Comparison of ENCODE assay signal across 8 mouse cellular contexts in the genomic region with DNA sequence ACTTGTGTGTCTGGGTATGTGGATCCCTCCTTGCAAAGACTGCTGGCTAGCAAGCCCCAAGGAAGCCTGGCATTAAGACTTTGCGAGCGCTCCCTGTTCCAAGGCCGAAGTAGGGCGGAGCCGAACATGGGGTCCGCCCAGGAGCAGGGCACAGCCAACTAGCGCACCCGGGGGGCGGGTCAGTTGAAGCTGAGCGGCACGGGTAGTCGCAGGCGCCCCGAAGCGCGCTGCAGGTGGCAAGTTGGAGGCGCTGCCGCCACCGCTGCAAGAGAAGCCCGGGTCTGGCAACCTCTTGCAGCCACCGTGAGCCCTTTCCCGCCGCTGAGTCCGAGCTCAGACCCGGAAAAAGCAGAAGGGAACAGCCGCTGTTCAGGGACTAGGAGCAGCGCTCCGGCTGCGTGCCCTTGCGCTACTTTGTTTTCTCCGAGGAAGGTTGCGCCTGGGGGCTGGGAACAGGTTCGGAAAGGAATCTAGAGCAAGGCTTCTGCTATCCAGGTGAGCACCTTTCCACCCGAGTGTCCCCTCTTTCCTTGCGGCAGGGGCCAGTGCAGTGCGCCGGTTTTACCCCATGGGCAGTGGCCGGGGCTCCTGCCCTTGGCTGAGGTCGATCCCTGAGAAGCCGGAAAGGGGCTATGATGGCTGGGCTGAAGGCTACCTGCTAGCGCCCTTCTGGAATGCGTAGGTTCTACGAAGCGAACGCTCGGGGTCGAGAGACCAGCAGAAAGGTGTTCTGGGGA. TPM values are rescaled to one million over a fixed set of nuclear protein-coding genes. Genes with fewer than 3 reads are reported as not detected.
DNase-seq lines count a peak whose midpoint lies in the region; ATAC-seq and TF ChIP-seq lines count a peak whose summit lies in the region.

A gene (plus strand): TSS at position 183 of the 737 bp plus-strand sequence.

- WGBS in forebrain, embryonic 15.5 days: under 1% methylated on average over 47 of the region's 47 CpGs
- under 1% methylated on average over 47 of the region's 47 CpGs for WGBS in heart, postnatal 0 days
- 1% methylated on average over 47 of the region's 47 CpGs for WGBS in liver, adult 2 months

- ATAC-seq in forebrain, embryonic 15.5 days (replicated peaks): peak; percentile 97
- ATAC-seq in heart, postnatal 0 days (ENCODE audit: insufficient read depth, low read depth): peak; percentile 92

- H3K4me1 ChIP-seq in forebrain, embryonic 15.5 days: peaks cover 24% of the 10 kb centered on the region
- no peaks in the 10 kb centered on the region for H3K4me1 ChIP-seq in heart, postnatal 0 days (ENCODE audit: control insufficient read depth, insufficient read depth)
- no peaks in the 10 kb centered on the region for H3K4me1 ChIP-seq in liver, adult 2 months (ENCODE audit: control insufficient read depth, insufficient read depth, low read length)

- H3K4me3 ChIP-seq in C2C12 (ENCODE audit: insufficient read depth, poor library complexity, severe bottlenecking) (no peak within 1 kb of the TSS), myocyte (no peak within 1 kb of the TSS)
- peak within 1 kb of the TSS; percentile 71 for H3K4me3 ChIP-seq in forebrain, embryonic 15.5 days
- H3K4me3 ChIP-seq in heart, postnatal 0 days (ENCODE audit: low read depth, low read length): peak within 1 kb of the TSS; percentile 58
- H3K4me3 ChIP-seq in liver, adult 2 months (ENCODE audit: insufficient read depth, low read depth, low read length): peak within 1 kb of the TSS; percentile 12; the same call in 1 of the 2 replicates

- TF ChIP-seq EP300 in heart, postnatal 0 days (IDR thresholded peaks at IDR 0.05; ENCODE audit: low read depth): no peak

- DNase-seq in cerebellum, adult 11-12 months: peak; percentile 93
- DNase-seq in heart, postnatal 0 days (ENCODE audit: low spot score): peak; percentile 27
- peak; percentile 87 to 95 for DNase-seq in kidney, postnatal 25 days
- DNase-seq in liver, adult 2 months (ENCODE audit: extremely low read depth, low read depth, low spot score): peak; percentile 3
- peak; percentile 90 for DNase-seq in testis, postnatal 10 days (ENCODE audit: low spot score)

- H3K36me3 ChIP-seq in C2C12 (ENCODE audit: control insufficient read depth, insufficient read depth): no peaks in the 10 kb centered on the region
- no peaks in the 10 kb centered on the region for H3K36me3 ChIP-seq in forebrain, embryonic 15.5 days
- H3K36me3 ChIP-seq in heart, postnatal 0 days (replicated peaks; ENCODE audit: control insufficient read depth, insufficient read depth, low read length): no peaks in the 10 kb centered on the region
- H3K36me3 ChIP-seq in liver, adult 2 months (ENCODE audit: control insufficient read depth, insufficient read depth, low read length): no peaks in the 10 kb centered on the region
- no peaks in the 10 kb centered on the region for H3K36me3 ChIP-seq in myocyte (ENCODE audit: control insufficient read depth, insufficient read depth)

- no peak for TF ChIP-seq CTCF in C2C12 (IDR thresholded peaks at IDR 0.05; ENCODE audit: control insufficient read depth, insufficient read depth, insufficient read length)
- TF ChIP-seq CTCF in heart, postnatal 0 days (IDR thresholded peaks at IDR 0.05; ENCODE audit: low read depth): no peak
- no peak for TF ChIP-seq CTCF in liver, adult 2 months (IDR thresholded peaks at IDR 0.05; ENCODE audit: low read depth, low read length)

- H3K79me2 ChIP-seq in C2C12 (ENCODE audit: control insufficient read depth, insufficient read depth) (no peaks in the 10 kb centered on the region), myocyte (ENCODE audit: control insufficient read depth, insufficient read depth) (no peaks in the 10 kb centered on the region)
- H3K79me2 ChIP-seq in liver, adult 2 months (ENCODE audit: control insufficient read depth, insufficient read depth, low read length): no peaks in the 10 kb centered on the region

- H3K9me3 ChIP-seq in forebrain, embryonic 15.5 days: no peaks in the 10 kb centered on the region
- no peaks in the 10 kb centered on the region for H3K9me3 ChIP-seq in heart, postnatal 0 days (replicated peaks; ENCODE audit: control insufficient read depth, low read length)

- no peaks in the 10 kb centered on the region for H3K79me3 ChIP-seq in C2C12 (ENCODE audit: low read depth)

- peaks cover 19% of the 10 kb centered on the region for H3K27me3 ChIP-seq in C2C12 (ENCODE audit: control insufficient read depth, insufficient read depth, insufficient read length)
- peaks cover 20% of the 10 kb centered on the region for H3K27me3 ChIP-seq in forebrain, embryonic 15.5 days
- H3K27me3 ChIP-seq in heart, postnatal 0 days (ENCODE audit: control insufficient read depth, insufficient read depth, low read length): peaks cover 39% of the 10 kb centered on the region
- peaks cover 8% of the 10 kb centered on the region; the same call in 1 of the 2 replicates for H3K27me3 ChIP-seq in liver, adult 2 months (ENCODE audit: control insufficient read depth, insufficient read depth, low read length)
- peaks cover 29% of the 10 kb centered on the region for H3K27me3 ChIP-seq in myocyte (ENCODE audit: control insufficient read depth, insufficient read depth, insufficient read length)

- H3ac ChIP-seq in C2C12 (ENCODE audit: control insufficient read depth, insufficient read length, low read depth) (no peak within 1 kb of the TSS), myocyte (ENCODE audit: control insufficient read depth, insufficient read length) (no peak within 1 kb of the TSS)

- no peak within 1 kb of the TSS for H3K27ac ChIP-seq in forebrain, embryonic 15.5 days (replicated peaks)
- no peak within 1 kb of the TSS for H3K27ac ChIP-seq in heart, postnatal 0 days (ENCODE audit: low read depth)
- no peak within 1 kb of the TSS for H3K27ac ChIP-seq in liver, adult 2 months (replicated peaks; ENCODE audit: insufficient read depth, low read depth, low read length)

- peak within 1 kb of the TSS; percentile 54 for H3K9ac ChIP-seq in forebrain, embryonic 15.5 days (replicated peaks)
- H3K9ac ChIP-seq in heart, postnatal 0 days (replicated peaks; ENCODE audit: low read depth, low read length): peak within 1 kb of the TSS; percentile 36
- H3K9ac ChIP-seq in liver, adult 2 months (ENCODE audit: low read depth, low read length): no peak within 1 kb of the TSS

- peak within 1 kb of the TSS; percentile 100 for H3K4me2 ChIP-seq in forebrain, embryonic 15.5 days (replicated peaks)
- H3K4me2 ChIP-seq in heart, postnatal 0 days (ENCODE audit: low read depth, low read length): peak within 1 kb of the TSS; percentile 99
- H3K4me2 ChIP-seq in myocyte (ENCODE audit: low read depth): peak within 1 kb of the TSS; percentile 30

- TF ChIP-seq POLR2A in liver, adult 2 months (IDR thresholded peaks at IDR 0.05; ENCODE audit: extremely low read depth, insufficient read depth, low read length): no peak
- TF ChIP-seq POLR2A in myocyte (IDR thresholded peaks at IDR 0.05; ENCODE audit: insufficient read length, low read depth): no peak

TF ChIP-seq in C2C12, 6 proteins besides CTCF, POLR2A, EP300 and RAD21:
- TF ChIP-seq MAX (IDR thresholded peaks at IDR 0.05) (no peak), CEBPB (IDR thresholded peaks at IDR 0.05; ENCODE audit: low read depth) (no peak), FOSL1 (IDR thresholded peaks at IDR 0.05; ENCODE audit: insufficient read depth, low read length, poor library complexity, severe bottlenecking) (no peak), USF1 (IDR thresholded peaks at IDR 0.05; ENCODE audit: low read depth) (no peak), MYOD1 (IDR thresholded peaks at IDR 0.05; ENCODE audit: control insufficient read depth, insufficient read length, low read depth) (no peak), MYOG (IDR thresholded peaks at IDR 0.05; ENCODE audit: control insufficient read depth, extremely low read depth, insufficient read length) (no peak)

TF ChIP-seq in myocyte, 11 proteins besides CTCF, POLR2A, EP300 and RAD21:
- no peak for TF ChIP-seq POLR2AphosphoS2 (IDR thresholded peaks at IDR 0.05; ENCODE audit: insufficient read length, low read depth)
- no peak for TF ChIP-seq MAX (IDR thresholded peaks at IDR 0.05; ENCODE audit: low read depth)
- TF ChIP-seq TCF3 (IDR thresholded peaks at IDR 0.05; ENCODE audit: insufficient read length, low read depth): no peak

RNA-seq across cellular contexts. Expression of the gene that starts here (rescaled TPM):
- polyA plus RNA-seq in C2C12 (2012; fragmentation: generic; extraction: Trizol) (41.4 TPM), myocyte (2012; fragmentation: generic; extraction: Trizol) (19.5 TPM)
- polyA plus RNA-seq in forebrain, embryonic 15.5 days (2015; fragmentation: Nextera tagmentation; extraction: Ambion mirVana): 64.6 and 67.3 TPM in 2 replicates
- total RNA-seq in heart, postnatal 0 days (2014; rRNA removed; ENCODE audit: low replicate concordance): 40.3 and 53.7 TPM in 2 replicates
- 38.5 and 41.9 TPM in 2 replicates for polyA plus RNA-seq in heart, postnatal 0 days (2015; fragmentation: Nextera tagmentation; extraction: Ambion mirVana)
- 2.5 and 3.6 TPM in 2 replicates for total RNA-seq in liver, adult 2 months (2014; rRNA removed)
- 0.44 and 0.69 TPM in 2 replicates for polyA plus RNA-seq in liver, adult 2 months (2012; rRNA removed)

Comparison
In these comparisons a context has a peak if more than half of its experiments do, and no peak if none do; other contexts are left out.
1. RNA of the gene that starts here (polyA plus RNA-seq): 64.6 to 67.3 TPM in forebrain, embryonic 15.5 days, 38.5 to 41.9 TPM in heart, postnatal 0 days, 41.4 TPM in C2C12 (single experiment) and 19.5 TPM in myocyte (single experiment); 0.44 to 0.69 TPM in liver, adult 2 months; every median in the first group is over 10 times any median in the second.
2. H3K4me3 ChIP-seq: peak in forebrain, embryonic 15.5 days (single experiment), heart, postnatal 0 days (single experiment) and liver, adult 2 months (single experiment); none in C2C12 (single experiment) and myocyte (single experiment).
3. DNase-seq: peak in every context shown above with its lines; median percentile 93 in cerebellum, adult 11-12 months; 91 in kidney, postnatal 25 days; 90 in testis, postnatal 10 days; 27 in heart, postnatal 0 days; 3 in liver, adult 2 months.
4. H3K4me2 ChIP-seq: peak in every context shown above with its lines; median percentile 100 in forebrain, embryonic 15.5 days; 99 in heart, postnatal 0 days; 30 in myocyte.